Mouse (Mus musculus) MEL (cell line): ENCODE measurements around the gene Elf5.

Experiments
- CHD1 ChIP-seq: IDR thresholded peaks from 2 replicates; pipeline ENCODE4 v1.6.1; 2012; ENCODE audit warnings: low read depth, mild to moderate bottlenecking, inconsistent platforms, low read length, improper control_type of control experiment
- CTCF ChIP-seq, 3 experiments: IDR thresholded peaks in 2 of 3; conservative IDR thresholded peaks in 1 of 3; 2 replicates each; pipeline ENCODE4 v1.5.1; 2011 to 2012; ENCODE audit warnings: low read length in 3 of 3, low read depth in 2 of 3, mild to moderate bottlenecking in 2 of 3, improper control_type of control experiment in 1 of 3, inconsistent platforms in 1 of 3, mixed read lengths in 1 of 3, moderate library complexity in 1 of 3; ENCODE audit not compliant: control insufficient read depth in 1 of 3, insufficient read depth in 1 of 3, poor library complexity in 1 of 3, severe bottlenecking in 1 of 3
- ETS1 ChIP-seq: IDR thresholded peaks from 2 replicates; pipeline ENCODE4 v1.6.1; 2012; ENCODE audit warnings: low read depth, mild to moderate bottlenecking, inconsistent platforms, low read length, improper control_type of control experiment, moderate library complexity
- GATA1 ChIP-seq: IDR thresholded peaks from 2 replicates; pipeline ENCODE4 v1.6.1; 2011; ENCODE audit warnings: low read depth, low read length, improper control_type of control experiment
- HCFC1 ChIP-seq: IDR thresholded peaks from 2 replicates; pipeline ENCODE4 v1.6.1; 2012; ENCODE audit warnings: low read depth, mild to moderate bottlenecking, inconsistent platforms, low read length, improper control_type of control experiment, moderate library complexity
- POLR2A ChIP-seq, 2 experiments: IDR thresholded peaks; 2 replicates each; pipeline ENCODE4 v1.6.1; 2011 to 2012; ENCODE audit warnings: low read length in 2 of 2, mild to moderate bottlenecking in 2 of 2, control low read depth in 1 of 2, improper control_type of control experiment in 1 of 2, low read depth in 1 of 2, moderate library complexity in 1 of 2; ENCODE audit not compliant: control insufficient read depth in 1 of 2, insufficient read depth in 1 of 2, poor library complexity in 1 of 2
- POLR2AphosphoS2 ChIP-seq: IDR thresholded peaks from 2 replicates; pipeline ENCODE4 v1.6.1; 2011; ENCODE audit warnings: low read length, improper control_type of control experiment
- POLR2AphosphoS5 ChIP-seq: IDR thresholded peaks from 2 replicates; pipeline ENCODE4 v1.6.1; 2012; ENCODE audit warnings: low read depth, borderline replicate concordance, mild to moderate bottlenecking, inconsistent platforms, low read length, moderate library complexity, mixed read lengths
- RCOR1 ChIP-seq: IDR thresholded peaks from 2 replicates; pipeline ENCODE4 v1.6.1; 2012; ENCODE audit warnings: low read depth, mild to moderate bottlenecking, inconsistent platforms, low read length, improper control_type of control experiment
- UBTF ChIP-seq: IDR thresholded peaks from 2 replicates; pipeline ENCODE4 v1.6.1; 2012; ENCODE audit warnings: low read depth, mild to moderate bottlenecking, inconsistent platforms, low read length, improper control_type of control experiment, moderate library complexity, borderline replicate concordance; ENCODE audit not compliant: insufficient read depth
- USF2 ChIP-seq, 2 experiments: IDR thresholded peaks; 2 replicates each; pipeline ENCODE4 v1.6.1; 2011 to 2012; ENCODE audit warnings: improper control_type of control experiment in 2 of 2, low read length in 2 of 2, borderline replicate concordance in 1 of 2, inconsistent platforms in 1 of 2, low read depth in 1 of 2, mild to moderate bottlenecking in 1 of 2; ENCODE audit not compliant: insufficient read depth in 1 of 2
- ZC3H11A ChIP-seq: IDR thresholded peaks from 2 replicates; pipeline ENCODE4 v1.6.1; 2012; ENCODE audit warnings: low read depth, mild to moderate bottlenecking, inconsistent platforms, low read length, improper control_type of control experiment
- ZKSCAN1 ChIP-seq: IDR thresholded peaks from 2 replicates; pipeline ENCODE4 v1.6.1; 2012; ENCODE audit warnings: low read depth, mild to moderate bottlenecking, inconsistent platforms, low read length, improper control_type of control experiment, moderate library complexity
- ZMIZ1 ChIP-seq: IDR thresholded peaks from 2 replicates; pipeline ENCODE4 v1.6.1; 2012; ENCODE audit warnings: low read depth, mild to moderate bottlenecking, inconsistent platforms, low read length, improper control_type of control experiment, moderate library complexity

GRCm38 (mm10) chr2:103448947-103449560 is 37.6 kb downstream of the Elf5 start:
- no peak for TF ChIP-seq ZKSCAN1
- TF ChIP-seq ETS1 = no peak
- TF ChIP-seq POLR2AphosphoS5 = no peak
- no peak for TF ChIP-seq CHD1
- TF ChIP-seq POLR2AphosphoS2 = no peak
- no peak for TF ChIP-seq HCFC1
- no peak for TF ChIP-seq ZC3H11A
- TF ChIP-seq CTCF (IDR thresholded peaks at IDR 0.05 in 2 of 3, conservative IDR thresholded peaks at IDR 0.05 in 1 of 3; ENCODE audit: control insufficient read depth in 1 of 3, insufficient read depth in 1 of 3, low read depth in 2 of 3, low read length in 3 of 3, poor library complexity in 1 of 3, severe bottlenecking in 1 of 3) = no peak
- TF ChIP-seq POLR2A (IDR thresholded peaks at IDR 0.05; ENCODE audit: control insufficient read depth in 1 of 2, insufficient read depth in 1 of 2, low read depth in 1 of 2, low read length in 2 of 2, poor library complexity in 1 of 2) = no peak
- TF ChIP-seq RCOR1 = no peak
- no peak for TF ChIP-seq USF2 (IDR thresholded peaks at IDR 0.05; ENCODE audit: borderline replicate concordance in 1 of 2, insufficient read depth in 1 of 2, low read depth in 1 of 2, low read length in 2 of 2)
- no peak for TF ChIP-seq UBTF
- TF ChIP-seq ZMIZ1 = no peak
- TF ChIP-seq GATA1 = no peak
